Mouse (Mus musculus) olfactory bulb, adult 2 months (tissue): Measurements from ENCODE around the gene Vmn1r178. TPM values are rescaled to one million over a fixed set of nuclear protein-coding genes. Genes with fewer than 3 reads are reported as not detected.
"Not testable (repeated sequence)": the region's sequence is repeated elsewhere in the genome, so short reads cannot be mapped to it uniquely, and the experiment has no call there.

Experiments used
- H3K27ac ChIP-seq: fragments of 200-500 bp; 2 replicates; pipeline ENCODE4 v1.5.1; 2012; ENCODE audit warnings: low read depth, low read length; ENCODE audit not compliant: insufficient read depth
- H3K4me1 ChIP-seq: fragments of 200-500 bp; 2 replicates; pipeline ENCODE4 v1.6.1; 2012; ENCODE audit warnings: low read length; ENCODE audit not compliant: control insufficient read depth, insufficient read depth
- H3K4me3 ChIP-seq: fragments of 200-500 bp; 2 replicates; pipeline ENCODE4 v1.5.1; 2012; ENCODE audit warnings: mild to moderate bottlenecking, low read depth, low read length, moderate library complexity; ENCODE audit not compliant: insufficient read depth
- CTCF ChIP-seq: fragments of 200-500 bp; IDR thresholded peaks from 2 replicates; pipeline ENCODE4 v1.5.1; 2012; ENCODE audit warnings: low read depth, mild to moderate bottlenecking, low read length, moderate library complexity; ENCODE audit not compliant: insufficient read depth
- POLR2A ChIP-seq: fragments of 200-500 bp; IDR thresholded peaks from 2 replicates; pipeline ENCODE4 v1.6.1; 2012; ENCODE audit warnings: mild to moderate bottlenecking, low read depth, low read length, moderate library complexity; ENCODE audit not compliant: insufficient read depth
- WGBS: fragments of 180-500 bp; shearing (Covaris S2); methylation state at CpG from one replicate; pipeline ENCODE4 v1.1.7; 2018; 5-methylcytosine and 5-hydroxymethylcytosine counted together
- polyA plus RNA-seq: library from polyadenylated mRNA; stranded (reverse); fragments of >200 nt; gene quantifications from 2 replicates; pipeline ENCODE4 v1.2.4, GENCODE M21; 2012; ENCODE audit warnings: low replicate concordance; ENCODE audit not compliant: missing spikeins, insufficient read depth, insufficient read length

Gene Vmn1r178
- not detected in 2 replicates for polyA plus RNA-seq

GRCm38 (mm10) chr7:23891709-23892108 is at the start of gene Vmn1r178:
Gene Vmn1r178 (plus strand): TSS chr7:23892009.
- Histone ChIP-seq H3K4me1 (no peaks in the 10 kb centered on the region), H3K27ac (no peak within 1 kb of the TSS), H3K4me3 (no peak within 1 kb of the TSS)
- no peak for TF ChIP-seq CTCF
- TF ChIP-seq POLR2A, result no peak
- WGBS, result 81% methylated on average over 1 of the region's 1 CpGs

GRCm38 (mm10) chr7:23866349-23866748 is 25.5 kb upstream of the Vmn1r178 start, which contains the start of gene Vmn1r177:
Gene Vmn1r177 (minus strand): TSS chr7:23866449.
- WGBS, result 31% methylated on average over 1 of the region's 1 CpGs
- not testable (repeated sequence) for H3K4me1 ChIP-seq, H3K27ac ChIP-seq, H3K4me3 ChIP-seq

GRCm38 (mm10) chr7:23876918-23877317 is 14.9 kb upstream of the Vmn1r178 start:
- H3K4me1 ChIP-seq, H3K27ac ChIP-seq, H3K4me3 ChIP-seq: not testable (repeated sequence)
- WGBS, result 64% methylated on average over 4 of the region's 4 CpGs

- TF ChIP-seq POLR2A (no peak), CTCF (no peak)
- no peaks in the 10 kb centered on the region for H3K4me1 ChIP-seq
- 47% methylated on average over 2 of the region's 2 CpGs for WGBS
- no peak within 1 kb of the TSS for H3K4me3 ChIP-seq
- H3K27ac ChIP-seq, result no peak within 1 kb of the TSS
Measured at GRCm38 (mm10) chr7:23926678-23927077, 34.9 kb downstream of the Vmn1r178 start, which contains the start of gene Vmn1r179. Gene Vmn1r179 (plus strand): TSS chr7:23926978.

Other genes starting within 250 kb of the Vmn1r178 start
- gene Vmn1r172, start 233.7 kb upstream of the Vmn1r178 start, polyA plus RNA-seq, result not detected in 2 replicates
- gene Vmn1r173, start 191.3 kb upstream of the Vmn1r178 start, polyA plus RNA-seq, result not detected in 2 replicates
- not detected in 2 replicates for gene Vmn1r174, start 139.7 kb upstream of the Vmn1r178 start, polyA plus RNA-seq
- not detected in 2 replicates for gene Vmn1r175, start 81.4 kb upstream of the Vmn1r178 start, polyA plus RNA-seq
- gene Vmn1r176, start 54.6 kb upstream of the Vmn1r178 start, polyA plus RNA-seq, result not detected in 2 replicates
- not detected in 2 replicates for gene Vmn1r177, start 25.6 kb upstream of the Vmn1r178 start, polyA plus RNA-seq
- gene Vmn1r179, start 35.0 kb downstream of the Vmn1r178 start, polyA plus RNA-seq, result not detected in 2 replicates
- gene Vmn1r180, start 58.6 kb downstream of the Vmn1r178 start, polyA plus RNA-seq, result not detected in 2 replicates
- not detected in 2 replicates for gene Vmn1r181, start 82.6 kb downstream of the Vmn1r178 start, polyA plus RNA-seq
- not detected in 2 replicates for gene V1rd19, start 109.7 kb downstream of the Vmn1r178 start, polyA plus RNA-seq
- gene Vmn1r183, start 161.2 kb downstream of the Vmn1r178 start, polyA plus RNA-seq, result not detected in 2 replicates
- not detected in 2 replicates for gene Zfp180, start 189.9 kb downstream of the Vmn1r178 start, polyA plus RNA-seq
- gene Zfp112, start 220.3 kb downstream of the Vmn1r178 start, polyA plus RNA-seq, result not detected in 2 replicates
- gene Zfp235, start 242.2 kb downstream of the Vmn1r178 start, polyA plus RNA-seq, result not detected in 2 replicates